In genomic region chr8:12327187-12327586, GRCm38 (mm10) we compare ENCODE assay signal across 19 mouse cellular contexts. TPM values are rescaled to one million over a fixed set of nuclear protein-coding genes. Genes with fewer than 3 reads are reported as not detected.
A peak's percentile ranks its signal among the peaks of the same experiment; 100 is the strongest.
DNase-seq lines count a peak whose midpoint lies in the region; ATAC-seq lines count a peak whose summit lies in the region.
"Had no signal": no experiment of that assay in that cellular context is flagged by ENCODE, and none has a peak within 500 bp of the region (broad histone marks: within the 10 kb centered on the region; RNA-seq: fewer than 3 reads in every experiment).

No protein-coding gene starts in this region.

- ATAC-seq in forebrain, embryonic 12.5 days (ENCODE audit: low FRiP score): peak; percentile 44
- no peak for ATAC-seq in hindbrain, embryonic 14.5 days (ENCODE audit: low FRiP score)
- ATAC-seq in midbrain, embryonic 16.5 days: peak; percentile 46; the same call in 1 of the 2 replicates
- no peak for ATAC-seq in megakaryocyte progenitor cell, adult 5-6 weeks (replicated peaks; ENCODE audit: poor library complexity)
- ATAC-seq: activated CD4-positive, CD25-positive, alpha-beta regulatory T cell, adult 4 months; intestine, embryonic 16.5 days had no signal

- peak overlapping the region; percentile 68; the same call in 1 of the 2 replicates for H3K27ac ChIP-seq in forebrain, embryonic 10.5 days
- peak overlapping the region; percentile 93 for H3K27ac ChIP-seq in forebrain, embryonic 12.5 days
- peak overlapping the region; percentile 53; the same call in 1 of the 2 replicates for H3K27ac ChIP-seq in hindbrain, embryonic 14.5 days
- peak overlapping the region; percentile 58 for H3K27ac ChIP-seq in midbrain, embryonic 16.5 days (ENCODE audit: low read length)
- H3K27ac ChIP-seq: embryonic facial prominence, embryonic 12.5 days; heart, embryonic 15.5 days; liver, embryonic 14.5 days; stomach, embryonic 15.5 days had no signal

- H3K36me3 ChIP-seq in forebrain, embryonic 10.5 days (replicated peaks): no peaks in the 10 kb centered on the region
- no peaks in the 10 kb centered on the region for H3K36me3 ChIP-seq in forebrain, embryonic 12.5 days (replicated peaks)
- H3K36me3 ChIP-seq in hindbrain, embryonic 14.5 days (replicated peaks; ENCODE audit: control insufficient read depth, insufficient read depth): no peaks in the 10 kb centered on the region
- no peaks in the 10 kb centered on the region for H3K36me3 ChIP-seq in midbrain, embryonic 16.5 days (ENCODE audit: control insufficient read depth, insufficient read depth, low read length)
- H3K36me3 ChIP-seq: embryonic facial prominence, embryonic 12.5 days; heart, embryonic 15.5 days; stomach, embryonic 15.5 days had no signal

- H3K4me2 ChIP-seq in forebrain, embryonic 12.5 days: peak overlapping the region; percentile 48
- H3K4me2 ChIP-seq in hindbrain, embryonic 14.5 days (replicated peaks): peak overlapping the region; percentile 39
- peak overlapping the region; percentile 37 for H3K4me2 ChIP-seq in midbrain, embryonic 16.5 days (ENCODE audit: low read length)
- H3K4me2 ChIP-seq: embryonic facial prominence, embryonic 12.5 days; heart, embryonic 15.5 days; stomach, embryonic 15.5 days had no signal

- 54% methylated on average over 13 of the region's 13 CpGs for WGBS in forebrain, embryonic 10.5 days
- WGBS in forebrain, embryonic 12.5 days: 22% methylated on average over 13 of the region's 13 CpGs
- WGBS in hindbrain, embryonic 14.5 days: 20% methylated on average over 13 of the region's 13 CpGs
- 15% methylated on average over 13 of the region's 13 CpGs for WGBS in midbrain, embryonic 16.5 days

- H3K4me1 ChIP-seq in forebrain, embryonic 10.5 days: peaks cover 70% of the 10 kb centered on the region
- peaks cover 75% of the 10 kb centered on the region for H3K4me1 ChIP-seq in forebrain, embryonic 12.5 days
- H3K4me1 ChIP-seq in hindbrain, embryonic 14.5 days (replicated peaks; ENCODE audit: control insufficient read depth, insufficient read depth, low read length): peaks cover 39% of the 10 kb centered on the region
- peaks cover 37% of the 10 kb centered on the region for H3K4me1 ChIP-seq in midbrain, embryonic 16.5 days (ENCODE audit: control insufficient read depth, insufficient read depth, low read length)

- H3K9ac ChIP-seq in forebrain, embryonic 12.5 days: peak overlapping the region; percentile 25; the same call in 1 of the 2 replicates
- H3K9ac ChIP-seq in hindbrain, embryonic 14.5 days: peak overlapping the region; percentile 40
- H3K9ac ChIP-seq in midbrain, embryonic 16.5 days (ENCODE audit: low read depth, low read length): peak overlapping the region; percentile 36; the same call in 1 of the 2 replicates
- H3K9ac ChIP-seq: embryonic facial prominence, embryonic 12.5 days; heart, embryonic 15.5 days; liver, embryonic 14.5 days; stomach, embryonic 15.5 days had no signal

- peak; percentile 21 for DNase-seq in forebrain, embryonic 10.5 days (ENCODE audit: extremely low spot score, low spot score)
- no peak for DNase-seq in hindbrain, embryonic 14.5 days (ENCODE audit: low spot score)
- no peak for DNase-seq in layer of hippocampus, postnatal 14 days (ENCODE audit: low spot score in 2 of 2)
- no peak for DNase-seq in ovary, postnatal 36 days (ENCODE audit: low spot score)
- DNase-seq: cerebellum, adult 2 months; kidney, postnatal 36 days; lung, postnatal 14 days; thymus, postnatal 25 days had no signal

- H3K4me3 ChIP-seq in forebrain, embryonic 10.5 days: peak overlapping the region; percentile 24; the same call in 1 of the 2 replicates
- H3K4me3 ChIP-seq in forebrain, embryonic 12.5 days (replicated peaks): peak overlapping the region; percentile 15
- no peak overlapping the region for H3K4me3 ChIP-seq in hindbrain, embryonic 14.5 days (replicated peaks; ENCODE audit: low read length)
- H3K4me3 ChIP-seq in midbrain, embryonic 16.5 days (ENCODE audit: low read depth, low read length): no peak overlapping the region
- H3K4me3 ChIP-seq: embryonic facial prominence, embryonic 12.5 days; heart, embryonic 15.5 days; stomach, embryonic 15.5 days had no signal

- H3K27me3 ChIP-seq in forebrain, embryonic 10.5 days (ENCODE audit: poor library complexity, severe bottlenecking): peaks cover 99% of the 10 kb centered on the region
- H3K27me3 ChIP-seq in forebrain, embryonic 12.5 days: peaks cover 68% of the 10 kb centered on the region
- peaks cover 56% of the 10 kb centered on the region for H3K27me3 ChIP-seq in hindbrain, embryonic 14.5 days (ENCODE audit: control insufficient read depth, insufficient read depth, low read length)
- H3K27me3 ChIP-seq in midbrain, embryonic 16.5 days (ENCODE audit: control insufficient read depth, insufficient read depth, low read depth, low read length): peaks cover 47% of the 10 kb centered on the region
- H3K27me3 ChIP-seq: stomach, embryonic 15.5 days had no signal

- H3K9me3 ChIP-seq in forebrain, embryonic 10.5 days: no peaks in the 10 kb centered on the region
- H3K9me3 ChIP-seq in forebrain, embryonic 12.5 days: no peaks in the 10 kb centered on the region
- no peaks in the 10 kb centered on the region for H3K9me3 ChIP-seq in hindbrain, embryonic 14.5 days (ENCODE audit: control insufficient read depth, low read length)
- no peaks in the 10 kb centered on the region for H3K9me3 ChIP-seq in midbrain, embryonic 16.5 days (replicated peaks; ENCODE audit: control insufficient read depth, low read length, poor library complexity, severe bottlenecking)
- H3K9me3 ChIP-seq: embryonic facial prominence, embryonic 12.5 days; heart, embryonic 15.5 days; stomach, embryonic 15.5 days had no signal

RNA-seq across cellular contexts. Expression of gene A230072I06Rik, which starts 48.6 kb away (rescaled TPM):
- not detected in 2 replicates for polyA plus RNA-seq in forebrain, embryonic 10.5 days (2016; fragmentation: Nextera tagmentation; extraction: Ambion mirVana)
- 0.18 and 0.56 TPM in 2 replicates for polyA plus RNA-seq in forebrain, embryonic 12.5 days (2016; fragmentation: Nextera tagmentation; extraction: Ambion mirVana)
- not detected in 2 replicates for polyA plus RNA-seq in hindbrain, embryonic 14.5 days (2014; fragmentation: Nextera tagmentation; extraction: Ambion mirVana)
- 0.11 TPM in 1 of 2 replicates, not detected in the other for polyA plus RNA-seq in midbrain, embryonic 16.5 days (2015; fragmentation: Nextera tagmentation; extraction: Ambion mirVana)
- total RNA-seq in layer of hippocampus, postnatal 14 days (2021): under 1 TPM in 1 of 2 experiments, not detected in 1; 0.26 TPM
- not detected in 2 replicates for total RNA-seq in megakaryocyte progenitor cell, adult 5-6 weeks (2015)
- total RNA-seq in megakaryocyte progenitor cell, adult 5-6 weeks (2017): 0.20 TPM in 1 of 2 replicates, not detected in the other
- polyA plus RNA-seq: activated CD4-positive, CD25-positive, alpha-beta regulatory T cell, adult 4 months; cerebellum, adult 2 months; embryonic facial prominence, embryonic 12.5 days; gonadal fat pad, adult 2 months; heart, embryonic 15.5 days; intestine, embryonic 16.5 days; limb, embryonic 11.5 days; liver, embryonic 14.5 days had no signal

Comparison
In these comparisons a context has a peak if more than half of its experiments do, and no peak if none do; other contexts are left out.
1. H3K4me3 ChIP-seq: peak in forebrain, embryonic 10.5 days (single experiment) and forebrain, embryonic 12.5 days (single experiment); none in hindbrain, embryonic 14.5 days (single experiment) and midbrain, embryonic 16.5 days (single experiment).
2. ATAC-seq: peak in forebrain, embryonic 12.5 days (single experiment) and midbrain, embryonic 16.5 days (single experiment); none in hindbrain, embryonic 14.5 days (single experiment) and megakaryocyte progenitor cell, adult 5-6 weeks (single experiment).
3. Peak in every context shown above with its lines, with median percentiles within 50 percentile points of each other: H3K27ac ChIP-seq, H3K4me2 ChIP-seq and H3K9ac ChIP-seq.